Mouse (Mus musculus): Measurements from ENCODE around the gene Prm2.
A peak's percentile ranks its signal among the peaks of the same experiment; 100 is the strongest.
"Not testable (repeated sequence)": the region's sequence is repeated elsewhere in the genome, so short reads cannot be mapped to it uniquely, and the experiment has no call there.

Gene Prm2

GRCm38 (mm10) chr16:10812865-10813371, 17.0 kb upstream of the Prm2 start, which contains the start of gene Gm11172:
TSS of gene Gm11172 (plus strand) at chr16:10812915.
- DNase-seq (ENCODE audit: low read depth, low spot score): no peak

GRCm38 (mm10) chr16:10810376-10810775, 14.4 kb upstream of the Prm2 start:
- no peak for DNase-seq (ENCODE audit: low read depth, low spot score)

- no peak for DNase-seq (ENCODE audit: low read depth, low spot score)
These were observed 10.0 kb upstream of the Prm2 start, which contains the start of gene Prm1 for GRCm38 (mm10) chr16:10805789-10806527. TSS of gene Prm1 (minus strand) at chr16:10805839.

- DNase-seq (ENCODE audit: low read depth, low spot score): not testable (repeated sequence)
These were observed 6.5 kb upstream of the Prm2 start for GRCm38 (mm10) chr16:10802420-10802819.

- DNase-seq (ENCODE audit: low read depth, low spot score): no peak
These were observed 5.2 kb downstream of the Prm2 start, which contains the start of gene Prm3 for GRCm38 (mm10) chr16:10790702-10791101. TSS of gene Prm3 (minus strand) at chr16:10790914.

GRCm38 (mm10) chr16:10788866-10789265, 7.1 kb downstream of the Prm2 start:
- no peak for DNase-seq (ENCODE audit: low read depth, low spot score)

GRCm38 (mm10) chr16:10788271-10788670, 7.7 kb downstream of the Prm2 start, which contains the start of gene Tnp2:
TSS of gene Tnp2 (minus strand) at chr16:10788660.
- no peak for DNase-seq (ENCODE audit: low read depth, low spot score)

GRCm38 (mm10) chr16:10787548-10788058, 8.3 kb downstream of the Prm2 start:
- DNase-seq (ENCODE audit: low read depth, low spot score): no peak

GRCm38 (mm10) chr16:10786782-10787547, 9.0 kb downstream of the Prm2 start:
- DNase-seq (ENCODE audit: low read depth, low spot score): no peak

- peak; percentile 83 for DNase-seq (ENCODE audit: low read depth, low spot score)
These were observed 9.6 kb downstream of the Prm2 start for GRCm38 (mm10) chr16:10786288-10786687.

GRCm38 (mm10) chr16:10785371-10786231, 10.3 kb downstream of the Prm2 start, which contains the start of gene Socs1:
TSS of gene Socs1 (minus strand) at chr16:10785536.
- DNase-seq (ENCODE audit: low read depth, low spot score): peak; percentile 85

GRCm38 (mm10) chr16:10784793-10785370, 11.1 kb downstream of the Prm2 start:
- DNase-seq (ENCODE audit: low read depth, low spot score): peak; percentile 86

GRCm38 (mm10) chr16:10783883-10784792, 11.8 kb downstream of the Prm2 start:
- peak; percentile 20 for DNase-seq (ENCODE audit: low read depth, low spot score)

GRCm38 (mm10) chr16:10783451-10783850, 12.5 kb downstream of the Prm2 start:
- DNase-seq (ENCODE audit: low read depth, low spot score): no peak

- no peak for DNase-seq (ENCODE audit: low read depth, low spot score)
These were observed 12.8 kb downstream of the Prm2 start for GRCm38 (mm10) chr16:10783152-10783434.

- no peak for DNase-seq (ENCODE audit: low read depth, low spot score)
These were observed 13.4 kb downstream of the Prm2 start for GRCm38 (mm10) chr16:10782377-10783151.

- peak; percentile 24 for DNase-seq (ENCODE audit: low read depth, low spot score)
These were observed 14.0 kb downstream of the Prm2 start for GRCm38 (mm10) chr16:10781862-10782371.

- DNase-seq (ENCODE audit: low read depth, low spot score): no peak
These were observed 15.3 kb downstream of the Prm2 start for GRCm38 (mm10) chr16:10780631-10781120.
